Mouse (Mus musculus) MEL (cell line): Measurements from ENCODE around the gene Pdlim4. TPM values are rescaled to one million over a fixed set of nuclear protein-coding genes. Genes with fewer than 3 reads are reported as not detected.

ENCODE experiments used
- DNase-seq: peaks from one replicate; pipeline ENCODE4 v3.0.0; 2011; ENCODE audit warnings: low read depth, low spot score
- H3K27ac ChIP-seq: 2 replicates; pipeline ENCODE4 v1.5.1; 2012; ENCODE audit warnings: low read depth, mild to moderate bottlenecking, control low read depth, low read length, moderate library complexity; ENCODE audit not compliant: control insufficient read depth
- H3K27me3 ChIP-seq, 2 experiments: fragments of 150-350 bp in 1 of 2; sonication (generic) in 1 of 2; 2 replicates each; pipeline ENCODE4 v1.6.1; 2012; ENCODE audit warnings: low read length in 2 of 2, mild to moderate bottlenecking in 2 of 2, improper control_type of control experiment in 1 of 2, moderate library complexity in 1 of 2; ENCODE audit not compliant: insufficient read depth in 2 of 2, control insufficient read depth in 1 of 2
- H3K36me3 ChIP-seq, 2 experiments: 2 replicates each; pipeline ENCODE4 v1.6.1; 2012 to 2014; ENCODE audit warnings: low read length in 2 of 2, improper control_type of control experiment in 1 of 2, inconsistent platforms in 1 of 2, mild to moderate bottlenecking in 1 of 2; ENCODE audit not compliant: insufficient read depth in 2 of 2, control insufficient read depth in 1 of 2
- H3K4me1 ChIP-seq, 2 experiments: fragments of 150-350 bp in 1 of 2; sonication (generic) in 1 of 2; 2 replicates each; pipeline ENCODE4 v1.6.1; 2012; ENCODE audit warnings: low read length in 2 of 2, improper control_type of control experiment in 1 of 2, mild to moderate bottlenecking in 1 of 2; ENCODE audit not compliant: insufficient read depth in 2 of 2, control insufficient read depth in 1 of 2
- H3K4me3 ChIP-seq, 2 experiments: fragments of 150-350 bp in 1 of 2; sonication (generic) in 1 of 2; 2 replicates each; pipeline ENCODE4 v1.5.1; 2012; ENCODE audit warnings: low read depth in 2 of 2, low read length in 2 of 2, mild to moderate bottlenecking in 2 of 2, moderate library complexity in 2 of 2, control low read depth in 1 of 2, improper control_type of control experiment in 1 of 2; ENCODE audit not compliant: control insufficient read depth in 1 of 2, insufficient read depth in 1 of 2
- H3K79me2 ChIP-seq: 2 replicates; pipeline ENCODE4 v1.6.1; 2012; ENCODE audit warnings: mild to moderate bottlenecking, low read length, moderate library complexity; ENCODE audit not compliant: control insufficient read depth, poor library complexity, insufficient read depth
- H3K9ac ChIP-seq: 2 replicates; pipeline ENCODE4 v1.6.1; 2012; ENCODE audit warnings: low read depth, mild to moderate bottlenecking, control low read depth, low read length, moderate library complexity; ENCODE audit not compliant: control insufficient read depth, poor library complexity, severe bottlenecking
- H3K9me3 ChIP-seq: fragments of 150-350 bp; sonication (generic); replicated peaks from 2 replicates; pipeline ENCODE4 v1.6.1; 2012; ENCODE audit warnings: mild to moderate bottlenecking, low read length, improper control_type of control experiment, moderate library complexity; ENCODE audit not compliant: insufficient read depth
- BHLHE40 ChIP-seq: IDR thresholded peaks from 2 replicates; pipeline ENCODE4 v1.6.1; 2012; ENCODE audit warnings: low read depth, mild to moderate bottlenecking, inconsistent platforms, low read length, improper control_type of control experiment, borderline replicate concordance
- CHD1 ChIP-seq: IDR thresholded peaks from 2 replicates; pipeline ENCODE4 v1.6.1; 2012; ENCODE audit warnings: low read depth, mild to moderate bottlenecking, inconsistent platforms, low read length, improper control_type of control experiment
- CTCF ChIP-seq, 3 experiments: IDR thresholded peaks in 2 of 3; conservative IDR thresholded peaks in 1 of 3; 2 replicates each; pipeline ENCODE4 v1.5.1; 2011 to 2012; ENCODE audit warnings: low read length in 3 of 3, low read depth in 2 of 3, mild to moderate bottlenecking in 2 of 3, improper control_type of control experiment in 1 of 3, inconsistent platforms in 1 of 3, mixed read lengths in 1 of 3, moderate library complexity in 1 of 3; ENCODE audit not compliant: control insufficient read depth in 1 of 3, insufficient read depth in 1 of 3, poor library complexity in 1 of 3, severe bottlenecking in 1 of 3
- EP300 ChIP-seq, 2 experiments: IDR thresholded peaks; 2 replicates each; pipeline ENCODE4 v1.6.1; 2011; ENCODE audit warnings: improper control_type of control experiment in 2 of 2, low read length in 2 of 2, low read depth in 1 of 2, mild to moderate bottlenecking in 1 of 2
- ETS1 ChIP-seq: IDR thresholded peaks from 2 replicates; pipeline ENCODE4 v1.6.1; 2012; ENCODE audit warnings: low read depth, mild to moderate bottlenecking, inconsistent platforms, low read length, improper control_type of control experiment, moderate library complexity
- GABPA ChIP-seq: IDR thresholded peaks from 2 replicates; pipeline ENCODE4 v1.6.1; 2012; ENCODE audit warnings: low read depth, mild to moderate bottlenecking, inconsistent platforms, low read length, improper control_type of control experiment, moderate library complexity
- GATA1 ChIP-seq: IDR thresholded peaks from 2 replicates; pipeline ENCODE4 v1.6.1; 2011; ENCODE audit warnings: low read depth, low read length, improper control_type of control experiment
- HCFC1 ChIP-seq: IDR thresholded peaks from 2 replicates; pipeline ENCODE4 v1.6.1; 2012; ENCODE audit warnings: low read depth, mild to moderate bottlenecking, inconsistent platforms, low read length, improper control_type of control experiment, moderate library complexity
- KAT2A ChIP-seq: conservative IDR thresholded peaks from 2 replicates; pipeline ENCODE4 v1.6.1; 2012; ENCODE audit warnings: low read depth, low read length, improper control_type of control experiment, inconsistent platforms
- MAFK ChIP-seq: IDR thresholded peaks from 2 replicates; pipeline ENCODE4 v1.6.1; 2011; ENCODE audit warnings: low read depth, mild to moderate bottlenecking, low read length, improper control_type of control experiment, borderline replicate concordance
- MAZ ChIP-seq: IDR thresholded peaks from 2 replicates; pipeline ENCODE4 v1.6.1; 2012; ENCODE audit warnings: low read depth, mild to moderate bottlenecking, inconsistent platforms, low read length, improper control_type of control experiment
- MXI1 ChIP-seq: IDR thresholded peaks from 2 replicates; pipeline ENCODE4 v1.6.1; 2011; ENCODE audit warnings: mild to moderate bottlenecking, low read depth, low read length, improper control_type of control experiment
- NELFE ChIP-seq: IDR thresholded peaks from 2 replicates; pipeline ENCODE4 v1.6.1; 2011; ENCODE audit warnings: low read depth, low read length, improper control_type of control experiment
- NRF1 ChIP-seq: IDR thresholded peaks from 2 replicates; pipeline ENCODE4 v1.6.1; 2014; ENCODE audit warnings: low read depth, mild to moderate bottlenecking, inconsistent platforms, low read length, improper control_type of control experiment, moderate library complexity; ENCODE audit not compliant: poor library complexity, insufficient read depth, severe bottlenecking
- POLR2AphosphoS2 ChIP-seq: IDR thresholded peaks from 2 replicates; pipeline ENCODE4 v1.6.1; 2011; ENCODE audit warnings: low read length, improper control_type of control experiment
- RAD21 ChIP-seq: IDR thresholded peaks from 2 replicates; pipeline ENCODE4 v1.6.1; 2011; ENCODE audit warnings: mild to moderate bottlenecking, low read depth, low read length, improper control_type of control experiment
- RCOR1 ChIP-seq: IDR thresholded peaks from 2 replicates; pipeline ENCODE4 v1.6.1; 2012; ENCODE audit warnings: low read depth, mild to moderate bottlenecking, inconsistent platforms, low read length, improper control_type of control experiment
- SIN3A ChIP-seq: IDR thresholded peaks from 2 replicates; pipeline ENCODE4 v1.6.1; 2012; ENCODE audit warnings: low read length, improper control_type of control experiment, inconsistent platforms
- SMC3 ChIP-seq: IDR thresholded peaks from 2 replicates; pipeline ENCODE4 v1.6.1; 2011; ENCODE audit warnings: low read depth, low read length, improper control_type of control experiment
- TAL1 ChIP-seq: IDR thresholded peaks from 2 replicates; pipeline ENCODE4 v1.6.1; 2012; ENCODE audit warnings: mild to moderate bottlenecking, inconsistent platforms, low read length, moderate library complexity, mixed read lengths
- TCF12 ChIP-seq: IDR thresholded peaks from 2 replicates; pipeline ENCODE4 v1.6.1; 2014; ENCODE audit warnings: low read depth, mild to moderate bottlenecking, inconsistent platforms, low read length, improper control_type of control experiment, moderate library complexity
- USF1 ChIP-seq: IDR thresholded peaks from 2 replicates; pipeline ENCODE4 v1.6.1; 2014; ENCODE audit warnings: low read depth, mild to moderate bottlenecking, inconsistent platforms, low read length, improper control_type of control experiment, moderate library complexity
- ZC3H11A ChIP-seq: IDR thresholded peaks from 2 replicates; pipeline ENCODE4 v1.6.1; 2012; ENCODE audit warnings: low read depth, mild to moderate bottlenecking, inconsistent platforms, low read length, improper control_type of control experiment
- ZKSCAN1 ChIP-seq: IDR thresholded peaks from 2 replicates; pipeline ENCODE4 v1.6.1; 2012; ENCODE audit warnings: low read depth, mild to moderate bottlenecking, inconsistent platforms, low read length, improper control_type of control experiment, moderate library complexity
- ZMIZ1 ChIP-seq: IDR thresholded peaks from 2 replicates; pipeline ENCODE4 v1.6.1; 2012; ENCODE audit warnings: low read depth, mild to moderate bottlenecking, inconsistent platforms, low read length, improper control_type of control experiment, moderate library complexity
- ZNF384 ChIP-seq: IDR thresholded peaks from 2 replicates; pipeline ENCODE4 v1.6.1; 2012; ENCODE audit warnings: low read depth, mild to moderate bottlenecking, inconsistent platforms, low read length, improper control_type of control experiment
- polyA plus RNA-seq, 2 experiments: library from polyadenylated mRNA; stranded (reverse) in 1 of 2; unstranded in 1 of 2; fragments of >175 nt in 1 of 2; fragments of >200 nt in 1 of 2; gene quantifications; 2 replicates each; pipeline versions ENCODE4 v1.2.1 to v1.2.4; 2012; ENCODE audit warnings: low replicate concordance in 2 of 2, low read depth in 1 of 2; ENCODE audit not compliant: insufficient read length in 2 of 2, insufficient read depth in 1 of 2, missing spikeins in 1 of 2
- total RNA-seq: library from RNA; depleted of rRNA; stranded (reverse); fragments of 300-350 nt; gene quantifications from 2 replicates; pipeline ENCODE4 v1.2.3, GENCODE M21; 2012

Gene Pdlim4
- total and polyA plus RNA-seq, 3 experiments = 0.70 TPM; not detected in 2

DNA sequence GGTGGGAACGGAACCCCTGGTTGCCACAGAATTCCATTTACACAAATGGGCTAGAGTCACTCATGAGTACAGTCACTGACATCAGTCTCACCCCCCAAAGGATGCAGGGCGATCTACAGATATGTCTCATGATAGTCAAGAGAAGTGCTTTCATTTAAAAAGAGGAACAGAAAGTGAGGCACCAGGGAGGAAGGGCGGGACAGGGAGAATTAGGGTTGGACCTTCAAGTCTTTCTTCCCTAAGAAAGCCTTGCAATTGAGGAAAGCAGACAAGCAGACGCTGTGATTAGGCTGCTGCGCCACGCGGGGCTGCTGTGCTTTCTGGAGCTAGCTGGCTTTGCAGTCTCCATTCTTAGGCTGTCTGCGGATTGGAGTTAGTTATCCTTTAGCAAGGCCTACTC lies 22.9 kb upstream of the Pdlim4 start (continued):
- TF ChIP-seq ZNF384 (no peak), TAL1 (no peak), CHD1 (no peak), USF1 (no peak)

DNA sequence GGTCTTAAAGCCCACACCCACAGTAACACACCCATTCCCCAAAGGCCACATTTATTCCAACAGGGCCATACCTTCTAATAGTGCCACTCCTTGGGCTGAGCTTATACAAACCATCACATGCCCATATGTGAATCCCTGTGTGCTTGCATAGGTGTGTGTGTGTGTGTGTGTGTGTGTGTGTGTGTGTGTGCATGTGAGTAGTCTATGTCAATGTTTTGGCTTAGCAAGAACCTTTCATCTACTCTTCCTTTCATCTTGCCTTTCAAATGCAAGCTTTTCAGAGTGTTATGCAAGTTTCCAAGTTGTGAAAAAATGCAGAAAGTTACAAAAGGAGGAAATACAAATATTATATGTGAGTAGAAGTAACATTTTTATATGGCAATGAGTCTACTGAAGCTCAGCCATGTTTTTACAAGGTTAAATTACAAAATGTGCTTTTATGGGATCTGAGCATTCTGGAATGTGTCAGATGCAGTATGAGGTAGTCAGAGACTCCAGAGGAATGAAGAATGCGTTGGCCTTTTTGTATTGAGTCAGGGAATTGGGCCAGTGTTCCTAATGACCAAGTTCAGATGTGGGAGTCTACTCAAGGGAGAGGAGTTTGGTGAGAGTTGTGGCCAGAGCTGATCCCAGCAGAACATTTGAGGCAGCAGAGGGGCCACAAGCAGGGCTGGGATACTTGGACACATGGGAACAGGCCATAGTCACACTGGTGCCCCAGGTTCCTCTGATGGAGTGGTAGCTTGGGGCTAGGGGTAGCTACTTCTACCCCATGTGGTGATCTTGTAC lies 21.5 kb upstream of the Pdlim4 start:
- Histone ChIP-seq H3K79me2 (no peaks in the 10 kb centered on the region), H3K9me3 (no peaks in the 10 kb centered on the region), H3K9ac (no peak overlapping the region), H3K4me1 (peaks cover 7 to 23% of the 10 kb centered on the region in 2 experiments), H3K27ac (no peak overlapping the region), H3K4me3 (no peak overlapping the region), H3K27me3 (no peaks in the 10 kb centered on the region), H3K36me3 (peaks cover 0 to 18% of the 10 kb centered on the region in 2 experiments; a peak in 2 of 4 replicates)
- no peak for DNase-seq
- TF ChIP-seq ZNF384 = no peak
- TF ChIP-seq RCOR1 = no peak

DNA sequence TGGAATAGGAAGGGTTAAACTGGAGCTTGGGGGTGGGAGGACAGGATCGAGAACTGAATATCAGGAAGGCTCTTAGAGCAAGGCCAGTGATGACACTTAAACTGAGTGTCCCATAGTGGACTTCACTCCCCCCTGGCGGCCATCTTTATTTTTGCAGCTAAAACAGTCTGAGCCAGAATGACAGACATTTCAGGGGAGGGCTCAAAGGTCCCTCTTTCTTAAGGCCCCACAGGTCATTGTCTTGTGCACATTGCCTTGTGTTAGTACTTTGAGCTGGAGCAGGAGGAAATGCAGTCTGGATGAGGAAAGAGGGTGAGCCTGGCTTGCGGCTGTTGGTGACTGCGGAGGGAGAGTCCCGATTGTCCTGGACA lies 20.1 kb upstream of the Pdlim4 start:
- Histone ChIP-seq H3K27ac (no peak overlapping the region), H3K9ac (peak overlapping the region; percentile 53), H3K4me1 (peaks cover 7 to 23% of the 10 kb centered on the region in 2 experiments), H3K36me3 (peaks cover 0 to 18% of the 10 kb centered on the region in 2 experiments; a peak in 2 of 4 replicates), H3K9me3 (no peaks in the 10 kb centered on the region), H3K79me2 (no peaks in the 10 kb centered on the region), H3K27me3 (no peaks in the 10 kb centered on the region), H3K4me3 (peak overlapping the region; percentile 65 to 76)
- TF ChIP-seq MXI1 (0 out of 2 replicates have a peak, but pooled peaks have one; percentile 2), RAD21 (peak; percentile 76), RCOR1 (no peak), TCF12 (no peak), POLR2AphosphoS2 (no peak), ETS1 (no peak), MAZ (no peak), NRF1 (no peak), GATA1 (no peak), CTCF (IDR thresholded peaks at IDR 0.05 in 2 of 3, conservative IDR thresholded peaks at IDR 0.05 in 1 of 3; ENCODE audit: control insufficient read depth in 1 of 3, insufficient read depth in 1 of 3, low read depth in 2 of 3, low read length in 3 of 3, poor library complexity in 1 of 3, severe bottlenecking in 1 of 3) (peak; percentile 66 to 88 (median 73)), ZMIZ1 (no peak), KAT2A (no peak), ZKSCAN1 (no peak), ZNF384 (no peak), NELFE (no peak), GABPA (no peak), MAFK (no peak), EP300 (IDR thresholded peaks at IDR 0.05; ENCODE audit: low read depth in 1 of 2, low read length in 2 of 2) (no peak), BHLHE40 (no peak), USF1 (no peak), HCFC1 (no peak), ZC3H11A (peak; percentile 70), SMC3 (peak; percentile 85), SIN3A (no peak)
- DNase-seq = peak; percentile 88
